Mouse (Mus musculus) myocyte (in vitro differentiated cells): ENCODE results near the gene Pan3. TPM values are rescaled to one million over a fixed set of nuclear protein-coding genes. Genes with fewer than 3 reads are reported as not detected.
A peak's percentile ranks its signal among the peaks of the same experiment; 100 is the strongest.

Source experiments
- H3K27me3 ChIP-seq: one replicate; pipeline ENCODE4 v1.6.1; 2011; ENCODE audit not compliant: control insufficient read depth, insufficient read depth, insufficient read length
- H3K36me3 ChIP-seq: one replicate; pipeline ENCODE4 v1.6.1; 2011; ENCODE audit not compliant: control insufficient read depth, insufficient read depth
- H3K4me2 ChIP-seq: one replicate; pipeline ENCODE4 v1.6.1; 2011; ENCODE audit warnings: low read depth, control low read depth
- H3K4me3 ChIP-seq: one replicate; pipeline ENCODE4 v1.5.1; 2011; ENCODE audit warnings: mild to moderate bottlenecking, control low read depth, moderate library complexity
- H3K79me2 ChIP-seq: one replicate; pipeline ENCODE4 v1.6.1; 2011; ENCODE audit not compliant: control insufficient read depth, insufficient read depth
- H3ac ChIP-seq: one replicate; pipeline ENCODE4 v1.6.1; 2011; ENCODE audit not compliant: control insufficient read depth, insufficient read length
- CEBPB ChIP-seq: IDR thresholded peaks from 2 replicates; pipeline ENCODE4 v1.6.1; 2011; ENCODE audit warnings: mild to moderate bottlenecking, moderate library complexity; ENCODE audit not compliant: poor library complexity, insufficient read depth, severe bottlenecking
- E2F4 ChIP-seq: IDR thresholded peaks from one replicate; pipeline ENCODE4 v1.6.1; 2011; ENCODE audit warnings: mild to moderate bottlenecking, control low read depth, moderate library complexity; ENCODE audit not compliant: insufficient read depth
- MAX ChIP-seq: IDR thresholded peaks from one replicate; pipeline ENCODE4 v1.6.1; 2011; ENCODE audit warnings: low read depth, mild to moderate bottlenecking, control low read depth
- MYOD1 ChIP-seq, 3 experiments: IDR thresholded peaks; one replicate each; pipeline ENCODE4 v1.6.1; 2011; ENCODE audit warnings: control low read depth in 2 of 3, low read depth in 2 of 3, mild to moderate bottlenecking in 2 of 3, moderate library complexity in 1 of 3; ENCODE audit not compliant: insufficient read length in 2 of 3, control insufficient read depth in 1 of 3
- MYOG ChIP-seq, 3 experiments: IDR thresholded peaks; one replicate each; pipeline ENCODE4 v1.6.1; 2011; ENCODE audit warnings: control low read depth in 2 of 3, low read depth in 2 of 3, mild to moderate bottlenecking in 2 of 3; ENCODE audit not compliant: insufficient read length in 2 of 3, control insufficient read depth in 1 of 3, insufficient read depth in 1 of 3
- POLR2A ChIP-seq: IDR thresholded peaks from one replicate; pipeline ENCODE4 v1.6.1; 2011; ENCODE audit warnings: low read depth, mild to moderate bottlenecking, control low read depth, moderate library complexity; ENCODE audit not compliant: insufficient read length
- POLR2AphosphoS2 ChIP-seq: IDR thresholded peaks from one replicate; pipeline ENCODE4 v1.6.1; 2011; ENCODE audit warnings: low read depth, control low read depth; ENCODE audit not compliant: insufficient read length
- REST ChIP-seq: IDR thresholded peaks from one replicate; pipeline ENCODE4 v1.6.1; 2011; ENCODE audit warnings: mild to moderate bottlenecking, control low read depth, moderate library complexity; ENCODE audit not compliant: insufficient read depth, insufficient read length
- SRF ChIP-seq: IDR thresholded peaks from one replicate; pipeline ENCODE4 v1.6.1; 2011; ENCODE audit warnings: low read depth; ENCODE audit not compliant: control insufficient read depth, insufficient read length
- TCF12 ChIP-seq: IDR thresholded peaks from one replicate; pipeline ENCODE4 v1.6.1; 2011; ENCODE audit warnings: mild to moderate bottlenecking, control low read depth; ENCODE audit not compliant: poor library complexity, insufficient read depth, severe bottlenecking
- TCF3 ChIP-seq: IDR thresholded peaks from one replicate; pipeline ENCODE4 v1.6.1; 2011; ENCODE audit warnings: low read depth, control low read depth; ENCODE audit not compliant: insufficient read length
- USF1 ChIP-seq: IDR thresholded peaks from one replicate; pipeline ENCODE4 v1.6.1; 2011; ENCODE audit warnings: low read depth, mild to moderate bottlenecking, control low read depth, moderate library complexity
- polyA plus RNA-seq: library from polyadenylated mRNA; unstranded; fragments of >200 nt; fragmentation: generic; extraction: Trizol; gene quantifications from one replicate; pipeline ENCODE4 v1.2.1, GENCODE M21; 2012; ENCODE audit warnings: missing spikeins

The Pan3 gene
- polyA plus RNA-seq, 1 experiment, result 10.9 TPM

DNA sequence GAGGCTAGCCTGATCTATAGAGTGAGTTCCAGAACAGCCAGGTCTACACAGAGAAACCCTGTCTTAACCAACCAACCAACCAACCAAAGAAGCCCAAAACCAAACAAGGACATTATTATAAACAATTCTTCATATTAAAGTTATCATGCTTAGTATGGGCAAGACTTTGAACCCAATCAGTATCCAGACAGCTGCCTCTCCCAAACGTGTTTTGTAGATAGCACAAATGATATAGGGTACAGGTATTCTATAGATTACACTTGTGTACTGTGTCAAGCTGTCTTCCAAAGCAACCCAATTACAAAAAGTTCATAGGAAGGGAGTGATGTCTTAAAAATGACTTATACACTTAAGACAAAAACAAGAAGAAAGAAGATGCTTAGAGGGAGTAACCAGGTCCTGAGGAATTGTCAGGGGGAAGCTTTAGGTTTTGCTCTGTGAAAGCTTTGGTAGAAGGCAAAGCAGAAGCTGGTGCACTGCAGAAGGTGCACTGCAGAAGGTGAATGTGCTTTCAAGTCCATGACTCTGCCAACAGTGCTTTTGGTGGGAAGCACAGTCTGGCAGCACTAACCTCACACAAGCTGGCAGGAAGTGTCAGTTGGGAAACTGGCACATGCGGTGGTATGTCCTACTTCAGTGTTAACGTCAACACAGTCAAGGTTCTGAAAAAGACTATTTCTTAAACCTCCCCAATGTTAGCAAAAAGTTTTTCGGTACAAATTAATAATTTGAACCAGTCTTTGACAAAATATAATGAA is 3.7 kb upstream of the Pan3 start:
- no peaks in the 10 kb centered on the region for H3K36me3 ChIP-seq
- no peaks in the 10 kb centered on the region for H3K27me3 ChIP-seq
- H3K4me3 ChIP-seq, result no peak overlapping the region
- no peak for TF ChIP-seq MAX
- no peak for TF ChIP-seq REST
- no peak for TF ChIP-seq E2F4
- no peak for TF ChIP-seq MYOG (IDR thresholded peaks at IDR 0.05; ENCODE audit: control insufficient read depth in 1 of 3, insufficient read depth in 1 of 3, insufficient read length in 2 of 3, low read depth in 2 of 3)
- TF ChIP-seq POLR2AphosphoS2, result no peak
- TF ChIP-seq MYOD1 (IDR thresholded peaks at IDR 0.05; ENCODE audit: control insufficient read depth in 1 of 3, insufficient read length in 2 of 3, low read depth in 2 of 3), result no peak
- no peak for TF ChIP-seq TCF3
- no peak for TF ChIP-seq USF1
- TF ChIP-seq TCF12, result no peak
- no peak for TF ChIP-seq SRF
- no peak for TF ChIP-seq CEBPB
- TF ChIP-seq POLR2A, result no peak
- H3K79me2 ChIP-seq, result peaks cover 2% of the 10 kb centered on the region
- no peak overlapping the region for H3K4me2 ChIP-seq
- no peak overlapping the region for H3ac ChIP-seq

DNA sequence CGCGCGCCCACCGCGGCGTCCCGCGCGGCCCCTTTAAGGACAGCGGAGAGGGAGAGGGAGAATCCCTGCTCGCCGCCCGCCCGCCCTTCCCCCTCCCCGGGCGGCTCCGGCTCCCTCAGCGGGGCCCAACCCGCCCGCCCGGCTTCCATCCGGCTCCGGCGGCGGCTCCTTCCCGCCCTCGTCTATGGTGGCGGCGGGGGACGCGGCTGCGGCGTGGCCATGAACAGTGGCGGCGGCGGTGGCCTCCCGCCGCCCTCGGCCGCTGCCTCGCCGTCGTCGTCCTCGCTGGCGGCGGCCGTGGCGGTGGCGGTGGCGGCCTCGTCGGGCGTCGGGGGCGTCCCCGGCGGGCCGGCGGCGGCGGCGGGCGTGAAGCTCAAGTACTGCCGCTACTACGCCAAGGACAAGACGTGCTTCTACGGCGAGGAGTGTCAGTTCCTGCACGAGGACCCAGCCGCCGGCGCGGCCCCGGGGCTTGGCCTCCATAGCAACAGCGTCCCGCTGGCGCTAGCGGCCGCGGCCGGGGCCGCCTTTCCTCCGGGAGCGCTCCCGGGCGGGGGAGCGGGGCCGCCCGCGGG is 487 bp downstream of the Pan3 start:
- H3K27me3 ChIP-seq, result no peaks in the 10 kb centered on the region

DNA sequence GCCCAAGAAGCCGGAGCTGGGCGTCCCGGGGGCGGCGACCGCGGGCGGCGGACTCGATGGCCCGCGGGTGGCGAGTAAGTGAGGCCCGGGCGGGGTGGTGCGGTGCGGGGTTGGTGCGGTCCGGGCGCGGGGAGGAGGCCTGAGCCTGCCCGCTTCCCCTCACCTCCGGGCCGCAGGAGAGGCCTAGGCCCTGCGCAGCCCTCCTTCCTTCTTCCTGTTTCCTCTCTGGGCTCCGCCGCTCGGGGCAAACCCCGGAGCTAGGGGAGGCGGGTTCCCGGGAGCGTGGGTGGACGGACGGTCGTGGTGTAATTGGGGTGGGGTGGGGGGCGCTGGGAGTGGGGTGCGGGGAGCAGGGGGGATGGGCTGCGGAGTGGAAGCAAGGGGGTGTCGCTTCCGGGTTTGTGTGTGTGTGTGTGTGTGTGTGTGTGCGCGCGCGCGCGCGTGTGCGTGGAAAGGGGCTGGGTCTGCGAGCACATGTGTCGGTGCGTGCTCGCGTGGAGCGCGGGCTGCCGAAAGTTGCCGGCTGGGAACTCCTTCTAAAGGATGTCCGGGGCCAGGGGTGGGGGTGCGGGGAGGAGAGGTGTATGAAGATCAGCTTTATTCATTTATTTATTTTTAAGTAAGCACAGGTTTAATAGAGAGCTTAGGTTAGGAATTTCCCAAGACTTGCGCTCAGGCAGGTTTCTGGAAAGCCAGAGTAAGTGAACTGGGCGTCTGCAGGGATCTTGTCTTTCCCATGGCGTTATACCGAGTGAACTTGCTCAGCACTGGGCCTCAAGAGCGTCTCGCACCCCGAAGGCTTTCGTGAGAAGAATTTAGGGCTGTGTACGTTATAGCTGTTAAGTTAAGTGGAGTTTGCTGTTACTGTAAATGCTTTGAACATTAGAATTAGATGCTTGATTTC is 1.2 kb downstream of the Pan3 start:
- peak overlapping the region; percentile 51 for H3K4me3 ChIP-seq
- H3ac ChIP-seq, result peak overlapping the region; percentile 98
- peaks cover 51% of the 10 kb centered on the region for H3K79me2 ChIP-seq
- no peak for TF ChIP-seq SRF
- TF ChIP-seq TCF12, result no peak
- no peak for TF ChIP-seq USF1
- TF ChIP-seq POLR2AphosphoS2, result peak; percentile 17
- H3K27me3 ChIP-seq, result no peaks in the 10 kb centered on the region
- peak overlapping the region; percentile 88 for H3K4me2 ChIP-seq
- H3K36me3 ChIP-seq, result no peaks in the 10 kb centered on the region

More for the DNA sequence above, 487 bp downstream of the Pan3 start:
- H3K36me3 ChIP-seq, result no peaks in the 10 kb centered on the region
- TF ChIP-seq MYOD1 (IDR thresholded peaks at IDR 0.05; ENCODE audit: control insufficient read depth in 1 of 3, insufficient read length in 2 of 3, low read depth in 2 of 3) (no peak), SRF (no peak), POLR2A (peak; percentile 27)
- H3K4me2 ChIP-seq, result no peak overlapping the region
- H3K4me3 ChIP-seq, result peak overlapping the region; percentile 51
- peak overlapping the region; percentile 98 for H3ac ChIP-seq
- peaks cover 44% of the 10 kb centered on the region for H3K79me2 ChIP-seq

DNA sequence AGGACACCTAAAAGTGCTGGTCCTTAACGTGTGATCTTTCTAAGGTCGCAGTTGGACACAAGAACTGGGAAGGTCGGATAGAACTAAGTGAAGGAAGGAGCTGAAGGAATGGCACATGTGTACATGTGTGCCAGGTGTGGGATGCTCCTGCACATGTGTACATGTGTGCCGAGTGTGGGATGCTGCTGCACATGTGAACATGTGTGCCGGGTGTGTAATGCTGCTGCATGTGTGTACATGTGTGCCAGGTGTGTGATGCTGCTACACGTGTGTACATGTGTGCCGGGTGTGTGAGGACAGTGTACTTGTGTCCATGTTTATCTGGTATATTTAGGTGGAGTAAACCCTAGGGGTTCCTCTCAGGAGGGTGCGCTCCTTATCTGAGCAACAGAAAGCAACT is 3.0 kb downstream of the Pan3 start:
- no peaks in the 10 kb centered on the region for H3K27me3 ChIP-seq
- peaks cover 69% of the 10 kb centered on the region for H3K79me2 ChIP-seq
- H3K4me3 ChIP-seq, result no peak overlapping the region
- no peak overlapping the region for H3ac ChIP-seq
- TF ChIP-seq TCF12 (no peak), POLR2AphosphoS2 (peak; percentile 28)
- no peak overlapping the region for H3K4me2 ChIP-seq
- no peaks in the 10 kb centered on the region for H3K36me3 ChIP-seq

DNA sequence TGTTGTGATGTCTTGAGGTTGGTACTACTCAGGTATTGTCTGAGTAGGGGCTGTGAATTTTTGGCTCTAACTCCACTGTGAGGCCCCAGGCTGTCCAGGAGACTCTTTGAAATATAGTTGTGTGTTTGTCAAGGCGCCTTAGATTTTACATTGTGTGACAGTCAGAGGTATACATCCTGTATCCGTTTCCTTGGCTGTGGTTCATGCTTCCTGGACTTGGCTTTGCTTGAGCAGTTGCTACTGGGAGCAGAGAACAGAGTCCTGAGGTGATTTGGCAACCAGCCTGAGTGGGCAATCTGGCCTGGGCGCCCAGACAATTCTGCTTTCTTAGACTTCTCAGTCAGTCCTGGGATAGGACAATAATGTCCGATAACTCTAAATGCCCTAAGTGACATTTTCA is 5.3 kb downstream of the Pan3 start:
- TF ChIP-seq E2F4 (no peak), MAX (no peak), USF1 (no peak), TCF3 (no peak), MYOG (IDR thresholded peaks at IDR 0.05; ENCODE audit: control insufficient read depth in 1 of 3, insufficient read depth in 1 of 3, insufficient read length in 2 of 3, low read depth in 2 of 3) (no peak), POLR2A (no peak), MYOD1 (IDR thresholded peaks at IDR 0.05; ENCODE audit: control insufficient read depth in 1 of 3, insufficient read length in 2 of 3, low read depth in 2 of 3) (no peak), TCF12 (no peak), CEBPB (no peak), POLR2AphosphoS2 (no peak), SRF (no peak)
- Histone ChIP-seq H3K36me3 (no peaks in the 10 kb centered on the region), H3K4me2 (no peak overlapping the region), H3ac (no peak overlapping the region), H3K79me2 (peaks cover 92% of the 10 kb centered on the region), H3K4me3 (no peak overlapping the region), H3K27me3 (no peaks in the 10 kb centered on the region)
